Mouse (Mus musculus) forebrain, postnatal 0 days (tissue): ENCODE measurements around the gene Zbtb16. TPM values are rescaled to one million over a fixed set of nuclear protein-coding genes. Genes with fewer than 3 reads are reported as not detected.

Source experiments
- ATAC-seq: fragments of 200-750 bp; cut with Nextera tagmentation; 2 replicates; pipeline ENCODE4 v1.8.0; 2017; ENCODE audit warnings: mild to moderate bottlenecking, moderate library complexity
- DNase-seq: peaks from one replicate; pipeline ENCODE4 v3.0.0-alpha.2; 2015
- H3K27ac ChIP-seq: fragments of 300-500 bp; sonication (generic); 2 replicates; pipeline ENCODE4 v1.5.1; 2014; ENCODE audit warnings: low read depth, mild to moderate bottlenecking, antibody characterized with exemption, low read length, moderate library complexity, mixed read lengths
- H3K27me3 ChIP-seq: fragments of 300-500 bp; sonication (generic); 2 replicates; pipeline ENCODE4 v1.6.1; 2014; ENCODE audit warnings: mild to moderate bottlenecking, low read length, mixed read lengths; ENCODE audit not compliant: insufficient read depth
- H3K36me3 ChIP-seq: fragments of 300-500 bp; sonication (generic); 2 replicates; pipeline ENCODE4 v1.6.1; 2014; ENCODE audit warnings: mild to moderate bottlenecking, moderate library complexity; ENCODE audit not compliant: insufficient read depth
- H3K4me1 ChIP-seq: fragments of 300-500 bp; sonication (generic); 2 replicates; pipeline ENCODE4 v1.6.1; 2014; ENCODE audit warnings: antibody characterized with exemption; ENCODE audit not compliant: insufficient read depth
- H3K4me2 ChIP-seq: fragments of 300-500 bp; sonication (generic); 2 replicates; pipeline ENCODE4 v1.6.1; 2014; ENCODE audit warnings: low read depth, mild to moderate bottlenecking, moderate library complexity
- H3K4me3 ChIP-seq: fragments of 300-500 bp; sonication (generic); 2 replicates; pipeline ENCODE4 v1.5.1; 2014; ENCODE audit warnings: low read depth, low read length, mixed read lengths
- H3K9ac ChIP-seq: fragments of 300-500 bp; sonication (generic); 2 replicates; pipeline ENCODE4 v1.6.1; 2014; ENCODE audit warnings: mild to moderate bottlenecking
- H3K9me3 ChIP-seq: fragments of 300-500 bp; sonication (generic); 2 replicates; pipeline ENCODE4 v1.6.1; 2016; ENCODE audit warnings: low read length
- CTCF ChIP-seq: sonication (generic); IDR thresholded peaks from 2 replicates; pipeline ENCODE4 v1.5.1; 2016; ENCODE audit warnings: antibody characterized with exemption, control low read depth, low read depth
- WGBS: fragments of 180-500 bp; shearing (Covaris S2); extraction: QIAGEN DNeasy Blood & Tissue Kit; methylation state at CpG from one replicate; pipeline ENCODE4 v1.1.7; 2014; 5-methylcytosine and 5-hydroxymethylcytosine counted together
- polyA plus RNA-seq: library from polyadenylated mRNA; unstranded; fragments of >200 nt; fragmentation: Nextera tagmentation; extraction: Ambion mirVana; gene quantifications from 2 replicates; pipeline ENCODE4 v1.2.1, GENCODE M21; 2015
- total RNA-seq: library from RNA; depleted of rRNA; stranded (reverse); fragments of >200 nt; gene quantifications from 2 replicates; pipeline ENCODE4 v1.2.3, GENCODE M21; 2014

The Zbtb16 gene
- total and polyA plus RNA-seq, 2 experiments from 2014 or later: 6.8 to 12.6 TPM

DNA sequence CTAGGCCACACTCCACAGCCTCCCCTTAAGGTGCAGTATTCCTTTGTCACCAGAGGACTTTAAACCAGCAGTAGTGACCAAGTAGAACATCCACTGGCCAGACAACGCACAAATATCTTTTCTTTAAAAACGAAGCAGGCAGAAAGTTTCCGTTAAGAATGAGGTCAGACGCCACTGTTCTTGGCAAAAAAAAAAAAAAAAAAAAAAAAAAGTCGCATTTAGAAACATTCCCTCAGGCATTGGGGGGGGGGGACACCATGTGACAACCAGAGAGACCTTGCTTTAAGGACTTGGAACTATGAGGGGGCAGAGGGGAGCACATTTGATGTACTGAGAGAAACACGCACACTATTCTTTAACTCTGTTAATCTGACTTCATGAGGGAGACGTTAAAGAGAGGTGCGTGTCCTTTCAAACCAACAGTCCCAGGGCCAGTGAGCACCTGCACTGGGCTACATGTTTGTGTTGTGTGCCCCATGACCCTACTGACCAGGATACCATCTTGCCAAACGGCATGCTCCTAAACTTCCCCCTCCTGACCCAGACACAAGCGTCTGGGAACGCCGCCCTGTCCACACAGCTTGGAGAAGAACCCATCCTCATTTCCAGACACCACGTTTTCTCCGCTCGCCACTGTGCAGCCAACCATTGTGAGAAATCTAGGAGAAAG is 14.0 kb downstream of the Zbtb16 start:
- no peaks in the 10 kb centered on the region for H3K9me3 ChIP-seq
- H3K4me3 ChIP-seq: no peak overlapping the region
- WGBS: 70% methylated on average over 15 of the region's 15 CpGs
- ATAC-seq: no peak
- no peak overlapping the region for H3K27ac ChIP-seq
- TF ChIP-seq CTCF: no peak
- H3K9ac ChIP-seq: no peak overlapping the region
- H3K36me3 ChIP-seq: no peaks in the 10 kb centered on the region
- H3K4me1 ChIP-seq: peaks cover 7% of the 10 kb centered on the region; the same call in 1 of the 2 replicates
- no peaks in the 10 kb centered on the region for H3K27me3 ChIP-seq
- no peak overlapping the region for H3K4me2 ChIP-seq
- DNase-seq: no peak

DNA sequence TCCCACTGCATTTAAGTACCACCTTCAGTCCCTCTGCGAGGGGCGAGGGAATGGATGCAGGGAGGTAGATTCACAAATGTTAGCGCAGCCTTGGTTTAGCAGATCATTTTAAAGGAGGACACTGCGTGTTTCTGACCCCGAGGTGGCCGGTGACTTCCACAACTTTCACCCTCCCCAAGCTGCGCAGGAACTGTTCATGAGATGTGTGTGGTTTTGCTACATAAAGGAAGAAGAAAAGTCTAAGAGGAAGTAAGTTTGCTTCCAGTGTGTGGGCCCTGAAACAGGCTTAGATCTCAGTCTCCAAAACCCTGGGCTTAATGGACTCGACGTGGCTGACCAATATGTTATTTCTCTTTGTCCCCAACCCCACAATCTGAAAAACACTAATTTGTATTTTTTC is 14.6 kb downstream of the Zbtb16 start:
- DNase-seq (no peak), ATAC-seq (no peak)
- Histone ChIP-seq H3K4me3 (no peak overlapping the region), H3K4me1 (peaks cover 7% of the 10 kb centered on the region; the same call in 1 of the 2 replicates), H3K4me2 (no peak overlapping the region), H3K9ac (no peak overlapping the region), H3K36me3 (no peaks in the 10 kb centered on the region), H3K27me3 (no peaks in the 10 kb centered on the region), H3K9me3 (no peaks in the 10 kb centered on the region), H3K27ac (no peak overlapping the region)
- no peak for TF ChIP-seq CTCF
- WGBS: 83% methylated on average over 9 of the region's 9 CpGs

DNA sequence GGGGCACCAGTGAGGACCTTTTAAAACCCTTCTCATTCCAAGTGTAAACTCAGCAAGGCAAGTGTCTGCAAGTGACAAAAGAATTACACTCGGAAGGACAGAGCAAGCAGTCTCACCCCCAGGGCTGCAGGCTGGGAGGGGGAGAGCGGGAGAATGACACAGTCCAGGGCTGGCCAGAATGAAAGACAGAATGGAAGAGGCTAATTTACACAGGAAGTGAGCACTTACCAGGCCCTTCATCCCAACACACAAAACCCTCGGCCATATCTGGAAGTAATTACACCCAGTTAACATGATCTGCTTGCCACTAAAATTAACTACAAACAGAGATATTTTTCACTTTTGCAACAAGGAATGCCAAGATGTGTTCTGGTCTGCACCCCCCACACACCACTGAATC is 15.2 kb downstream of the Zbtb16 start:
- DNase-seq (no peak), ATAC-seq (no peak)
- no peaks in the 10 kb centered on the region for H3K9me3 ChIP-seq
- no peak overlapping the region for H3K4me2 ChIP-seq
- peaks cover 7% of the 10 kb centered on the region; the same call in 1 of the 2 replicates for H3K4me1 ChIP-seq
- H3K27ac ChIP-seq: no peak overlapping the region
- H3K4me3 ChIP-seq: no peak overlapping the region
- no peaks in the 10 kb centered on the region for H3K27me3 ChIP-seq
- TF ChIP-seq CTCF: no peak
- no peaks in the 10 kb centered on the region for H3K36me3 ChIP-seq
- no peak overlapping the region for H3K9ac ChIP-seq
- 32% methylated on average over 3 of the region's 3 CpGs for WGBS

DNA sequence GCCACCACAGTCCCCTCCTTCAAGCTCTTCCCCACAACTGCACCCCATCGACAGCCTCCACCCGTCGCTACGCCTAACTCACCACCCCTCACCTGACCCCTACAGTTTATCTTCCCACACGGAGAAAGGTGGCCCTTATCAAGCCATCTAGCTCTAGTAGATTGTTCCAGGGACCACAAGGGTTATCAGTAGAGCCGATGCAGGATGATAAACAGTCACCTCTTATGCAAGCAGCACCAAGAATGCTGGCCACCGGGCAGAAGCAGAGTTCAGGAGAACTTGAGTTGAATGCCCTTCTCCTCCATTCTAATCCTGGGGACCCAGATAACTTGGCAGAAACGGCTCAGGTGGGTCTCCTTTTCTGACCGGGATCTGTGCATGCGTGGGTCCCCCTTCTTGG is 16.3 kb downstream of the Zbtb16 start:
- 90% methylated on average over 10 of the region's 10 CpGs for WGBS

DNA sequence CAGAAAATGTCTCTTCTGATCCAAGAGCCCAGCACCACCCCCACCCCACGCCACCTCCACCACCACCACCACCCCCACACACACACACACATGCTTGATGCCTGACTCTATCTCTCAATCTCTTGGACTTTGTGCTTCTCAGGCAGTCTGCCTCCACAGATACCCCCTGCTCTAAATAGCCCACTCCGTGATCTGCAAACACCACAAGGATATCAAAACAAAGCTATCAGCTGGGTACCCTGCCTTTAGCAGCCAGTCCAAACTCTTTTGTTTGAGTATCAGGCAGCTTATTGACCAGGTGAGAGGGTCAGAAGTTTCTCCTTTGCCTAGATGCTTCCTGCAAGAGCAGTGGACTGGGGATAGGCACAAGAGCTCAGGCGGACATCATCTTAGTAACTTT is 16.9 kb downstream of the Zbtb16 start:
- ATAC-seq (no peak), DNase-seq (no peak)
- Histone ChIP-seq H3K27ac (no peak overlapping the region), H3K4me2 (no peak overlapping the region), H3K9me3 (no peaks in the 10 kb centered on the region), H3K27me3 (no peaks in the 10 kb centered on the region), H3K4me3 (no peak overlapping the region), H3K36me3 (no peaks in the 10 kb centered on the region), H3K9ac (no peak overlapping the region), H3K4me1 (peaks cover 8% of the 10 kb centered on the region; the same call in 1 of the 2 replicates)
- TF ChIP-seq CTCF: no peak
- 87% methylated on average over 3 of the region's 3 CpGs for WGBS

More for the DNA sequence above, 16.3 kb downstream of the Zbtb16 start:
- H3K4me2 ChIP-seq: no peak overlapping the region
- ATAC-seq (no peak), DNase-seq (no peak)
- no peak overlapping the region for H3K4me3 ChIP-seq
- no peaks in the 10 kb centered on the region for H3K36me3 ChIP-seq
- H3K4me1 ChIP-seq: peaks cover 9% of the 10 kb centered on the region; the same call in 1 of the 2 replicates
- no peaks in the 10 kb centered on the region for H3K9me3 ChIP-seq
- no peak overlapping the region for H3K27ac ChIP-seq
- no peak for TF ChIP-seq CTCF
- no peak overlapping the region for H3K9ac ChIP-seq
- no peaks in the 10 kb centered on the region for H3K27me3 ChIP-seq

DNA sequence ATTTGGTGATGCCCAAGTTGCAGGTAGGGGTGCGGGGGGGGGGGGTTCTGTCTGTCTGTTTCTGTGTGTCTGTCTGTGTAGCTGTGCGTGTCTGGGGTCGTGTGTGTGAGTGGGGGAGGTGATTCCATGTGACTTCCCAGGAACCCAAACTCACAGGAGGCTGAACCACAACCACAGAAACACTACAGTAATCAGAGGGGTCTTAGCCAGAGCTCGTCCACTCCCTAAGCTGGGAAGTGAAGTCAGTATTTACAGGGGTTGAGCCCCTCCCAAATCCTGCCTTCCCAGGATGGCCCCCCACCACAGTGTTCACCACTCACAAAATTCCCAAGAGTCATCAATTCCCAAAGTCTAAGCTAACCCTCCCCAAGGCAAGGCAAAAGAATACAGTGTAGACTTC is 18.1 kb downstream of the Zbtb16 start:
- 78% methylated on average over 4 of the region's 4 CpGs for WGBS
- Histone ChIP-seq H3K27ac (no peak overlapping the region), H3K4me1 (peaks cover 3% of the 10 kb centered on the region; the same call in 1 of the 2 replicates), H3K4me3 (no peak overlapping the region), H3K4me2 (no peak overlapping the region), H3K9ac (no peak overlapping the region), H3K27me3 (no peaks in the 10 kb centered on the region), H3K36me3 (no peaks in the 10 kb centered on the region), H3K9me3 (no peaks in the 10 kb centered on the region)
- ATAC-seq (no peak), DNase-seq (no peak)
- TF ChIP-seq CTCF: no peak

DNA sequence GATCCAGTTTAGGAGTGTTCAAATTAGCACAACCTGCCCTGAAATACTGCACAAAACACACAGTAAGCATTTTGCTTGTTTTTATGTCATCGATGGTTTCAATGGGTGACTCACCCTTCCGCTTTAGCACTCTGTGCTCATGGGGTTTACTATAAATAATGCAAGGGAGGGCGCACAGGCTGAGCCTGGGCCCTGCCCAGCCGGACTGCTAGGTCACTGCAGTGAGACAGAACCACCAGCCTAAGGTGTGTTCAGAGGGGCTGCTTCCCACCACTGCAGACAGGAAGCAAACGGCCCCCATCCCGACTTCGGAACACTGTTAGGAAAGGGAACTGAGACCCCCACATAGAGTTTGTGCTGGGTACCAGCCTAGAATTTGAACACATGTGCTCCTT is 18.6 kb downstream of the Zbtb16 start:
- H3K9me3 ChIP-seq: no peaks in the 10 kb centered on the region
- H3K36me3 ChIP-seq: no peaks in the 10 kb centered on the region
- H3K4me2 ChIP-seq: no peak overlapping the region
- DNase-seq (no peak), ATAC-seq (no peak)
- no peak overlapping the region for H3K4me3 ChIP-seq
- H3K27ac ChIP-seq: no peak overlapping the region
- H3K27me3 ChIP-seq: no peaks in the 10 kb centered on the region
- peaks cover 3% of the 10 kb centered on the region; the same call in 1 of the 2 replicates for H3K4me1 ChIP-seq
- no peak overlapping the region for H3K9ac ChIP-seq
- whole genome bisulfite sequencing: 87% methylated on average over 7 of the region's 7 CpGs
- TF ChIP-seq CTCF: no peak
